Comparison of ENCODE assay signal across 23 mouse cellular contexts in genomic region chr1:181250961-181251360, GRCm38 (mm10).
"Had no signal": no experiment of that assay in that cellular context is flagged by ENCODE, and none has a peak within 500 bp of the region (broad histone marks: within the 10 kb centered on the region; RNA-seq: fewer than 3 reads in every experiment).

No protein-coding gene starts in this region.

- H3K27ac ChIP-seq: kidney, postnatal 0 days; layer of hippocampus, adult 2 months; limb, embryonic 10.5 days; limb, embryonic 13.5 days; lung, embryonic 15.5 days; midbrain, embryonic 10.5 days; midbrain, embryonic 13.5 days; stomach, postnatal 0 days had no signal

- H3K9ac ChIP-seq: limb, embryonic 13.5 days; lung, embryonic 15.5 days; midbrain, embryonic 13.5 days had no signal

- H3K27me3 ChIP-seq: limb, embryonic 13.5 days; lung, embryonic 15.5 days; megakaryocyte, embryonic 14.5 days; midbrain, embryonic 13.5 days had no signal

- H3K4me3 ChIP-seq: layer of hippocampus, adult 2 months; limb, embryonic 10.5 days; limb, embryonic 13.5 days; lung, embryonic 15.5 days; megakaryocyte, embryonic 14.5 days; midbrain, embryonic 10.5 days; midbrain, embryonic 13.5 days; myocyte had no signal

- ATAC-seq: midbrain, embryonic 13.5 days; midbrain, embryonic 16.5 days had no signal

- H3K4me2 ChIP-seq: limb, embryonic 13.5 days; lung, embryonic 15.5 days; midbrain, embryonic 13.5 days had no signal

- H3K9me3 ChIP-seq: limb, embryonic 10.5 days; limb, embryonic 13.5 days; lung, embryonic 15.5 days; megakaryocyte, embryonic 14.5 days; midbrain, embryonic 10.5 days; midbrain, embryonic 13.5 days had no signal

- H3K36me3 ChIP-seq: limb, embryonic 10.5 days; limb, embryonic 13.5 days; lung, embryonic 15.5 days; midbrain, embryonic 10.5 days; midbrain, embryonic 13.5 days had no signal

- DNase-seq: kidney, adult 2 months; kidney, postnatal 25 days; layer of hippocampus, adult 9-11 months; lung, adult 18-20 months; lung, postnatal 10 days; lung, postnatal 36 days; right cerebral cortex, adult 18-20 months; right cerebral cortex, postnatal 14 days; right cerebral cortex, postnatal 4 days; thymus, adult 2 months; thymus, postnatal 14 days; thymus, postnatal 4 days had no signal
